Mouse (Mus musculus): ENCODE results near the gene Mob3b.

The Mob3b gene

GRCm38 (mm10) chr4:35113516-35114248 lies 43.6 kb downstream of the Mob3b start:
- no peak for DNase-seq

GRCm38 (mm10) chr4:35112452-35112851 lies 44.8 kb downstream of the Mob3b start:
- no peak for DNase-seq

- DNase-seq = no peak
These were observed 52.0 kb downstream of the Mob3b start for GRCm38 (mm10) chr4:35105115-35105773.

- DNase-seq = no peak
These were observed 56.1 kb downstream of the Mob3b start for GRCm38 (mm10) chr4:35101201-35101600.

GRCm38 (mm10) chr4:35099865-35100780 lies 57.2 kb downstream of the Mob3b start:
- peak; percentile 60 to 71 for DNase-seq

GRCm38 (mm10) chr4:35099210-35099864 lies 57.9 kb downstream of the Mob3b start:
- peak in 1 of 2 experiments; percentile 9 for DNase-seq

- DNase-seq = no peak
These were observed 58.7 kb downstream of the Mob3b start for GRCm38 (mm10) chr4:35098552-35098951.

GRCm38 (mm10) chr4:35096226-35097175 lies 60.8 kb downstream of the Mob3b start:
- DNase-seq = no peak

GRCm38 (mm10) chr4:35092457-35092856 lies 64.8 kb downstream of the Mob3b start:
- DNase-seq = no peak

GRCm38 (mm10) chr4:35091157-35091784 lies 66.0 kb downstream of the Mob3b start:
- DNase-seq = no peak

- no peak for DNase-seq
These were observed 67.7 kb downstream of the Mob3b start for GRCm38 (mm10) chr4:35089321-35090316.

GRCm38 (mm10) chr4:35086067-35086700 lies 71.1 kb downstream of the Mob3b start:
- no peak for DNase-seq

GRCm38 (mm10) chr4:35084060-35084459 lies 73.2 kb downstream of the Mob3b start:
- no peak for DNase-seq

- no peak for DNase-seq
These were observed 74.7 kb downstream of the Mob3b start for GRCm38 (mm10) chr4:35082476-35083114.

- DNase-seq = no peak
These were observed 77.0 kb downstream of the Mob3b start for GRCm38 (mm10) chr4:35080285-35080684.

- DNase-seq = no peak
These were observed 88.5 kb downstream of the Mob3b start for GRCm38 (mm10) chr4:35068739-35069138.

GRCm38 (mm10) chr4:35066163-35066562 lies 91.1 kb downstream of the Mob3b start:
- DNase-seq = no peak

- DNase-seq = no peak
These were observed 92.0 kb downstream of the Mob3b start for GRCm38 (mm10) chr4:35065075-35065838.

Data from cerebellum, adult 18-20 months (tissue).